Mouse (Mus musculus) liver, embryonic 13.5 days (tissue): ENCODE data around the gene Cic. TPM values are rescaled to one million over a fixed set of nuclear protein-coding genes. Genes with fewer than 3 reads are reported as not detected.

Source experiments
- ATAC-seq: fragments of 200-750 bp; cut with Nextera tagmentation; 2 replicates; pipeline ENCODE4 v1.8.0; 2017; ENCODE audit warnings: low read depth, mild to moderate bottlenecking, moderate number of reproducible peaks, moderate library complexity
- DNase-seq: peaks from one replicate; pipeline ENCODE4 v3.0.0; 2022
- H3K27ac ChIP-seq: fragments of 300-500 bp; sonication (generic); 2 replicates; pipeline ENCODE4 v1.5.1; 2015; ENCODE audit warnings: moderate library complexity, mild to moderate bottlenecking, inconsistent platforms
- H3K27me3 ChIP-seq: fragments of 300-500 bp; sonication (generic); 2 replicates; pipeline ENCODE4 v1.6.1; 2015; ENCODE audit warnings: mild to moderate bottlenecking, inconsistent platforms
- H3K36me3 ChIP-seq: fragments of 300-500 bp; sonication (generic); 2 replicates; pipeline ENCODE4 v1.6.1; 2015; ENCODE audit warnings: mild to moderate bottlenecking, inconsistent platforms
- H3K4me1 ChIP-seq: fragments of 300-500 bp; sonication (generic); replicated peaks from 2 replicates; pipeline ENCODE4 v1.6.1; 2015; ENCODE audit warnings: inconsistent platforms
- H3K4me2 ChIP-seq: fragments of 300-500 bp; sonication (generic); 2 replicates; pipeline ENCODE4 v1.6.1; 2015; ENCODE audit warnings: inconsistent platforms, mild to moderate bottlenecking, moderate library complexity
- H3K4me3 ChIP-seq: fragments of 300-500 bp; sonication (generic); replicated peaks from 2 replicates; pipeline ENCODE4 v1.5.1; 2015; ENCODE audit warnings: mild to moderate bottlenecking, inconsistent platforms
- H3K9ac ChIP-seq: fragments of 300-500 bp; sonication (generic); 2 replicates; pipeline ENCODE4 v1.6.1; 2015; ENCODE audit warnings: mild to moderate bottlenecking, inconsistent platforms
- H3K9me3 ChIP-seq: fragments of 300-500 bp; sonication (generic); replicated peaks from 2 replicates; pipeline ENCODE4 v1.6.1; 2016; ENCODE audit warnings: inconsistent platforms
- WGBS: fragments of 180-500 bp; shearing (Covaris S2); methylation state at CpG from one replicate; pipeline ENCODE4 v1.1.7; 2015; ENCODE audit not compliant: insufficient replicate concordance; 5-methylcytosine and 5-hydroxymethylcytosine counted together
- polyA plus RNA-seq: library from polyadenylated mRNA; unstranded; fragments of >200 nt; fragmentation: Nextera tagmentation; extraction: Ambion mirVana; gene quantifications from 2 replicates; pipeline ENCODE4 v1.2.1, GENCODE M21; 2015

Cic gene
- polyA plus RNA-seq, 1 experiment from 2014 or later = 10.4 TPM

- H3K4me2 ChIP-seq = peak overlapping the region; percentile 61
- WGBS = 86% methylated on average over 38 of the region's 38 CpGs
- no peaks in the 10 kb centered on the region for H3K9me3 ChIP-seq
- H3K4me3 ChIP-seq = no peak overlapping the region; the same call in 1 of the 2 replicates
- peak overlapping the region; percentile 83 for H3K9ac ChIP-seq
- peaks cover 90% of the 10 kb centered on the region for H3K4me1 ChIP-seq
- peaks cover 33% of the 10 kb centered on the region for H3K36me3 ChIP-seq
- H3K27ac ChIP-seq = peak overlapping the region; percentile 96
- ATAC-seq (no peak), DNase-seq (no peak)
- H3K27me3 ChIP-seq = no peaks in the 10 kb centered on the region
These were observed 5.1 kb downstream of the Cic start for GRCm38 (mm10) chr7:25272445-25273258.

- H3K36me3 ChIP-seq = peaks cover 33% of the 10 kb centered on the region
- H3K4me3 ChIP-seq = peak overlapping the region; percentile 27
- no peaks in the 10 kb centered on the region for H3K9me3 ChIP-seq
- WGBS = 68% methylated on average over 22 of the region's 22 CpGs
- H3K4me2 ChIP-seq = peak overlapping the region; percentile 61
- peak; percentile 61 for DNase-seq
- H3K27me3 ChIP-seq = no peaks in the 10 kb centered on the region
- H3K9ac ChIP-seq = peak overlapping the region; percentile 83
- ATAC-seq = peak; percentile 81
- peak overlapping the region; percentile 96 for H3K27ac ChIP-seq
- peaks cover 98% of the 10 kb centered on the region for H3K4me1 ChIP-seq
These were observed 6.0 kb downstream of the Cic start for GRCm38 (mm10) chr7:25273259-25274241.

GRCm38 (mm10) chr7:25274571-25274970, 7.1 kb downstream of the Cic start:
- no peaks in the 10 kb centered on the region for H3K9me3 ChIP-seq
- H3K9ac ChIP-seq = peak overlapping the region; percentile 83
- H3K4me3 ChIP-seq = peak overlapping the region; percentile 23
- ATAC-seq = 0 out of 2 replicates have a peak, but pooled peaks have one; percentile 13
- DNase-seq = no peak
- H3K4me2 ChIP-seq = peak overlapping the region; percentile 61
- no peaks in the 10 kb centered on the region for H3K27me3 ChIP-seq
- H3K36me3 ChIP-seq = peaks cover 33% of the 10 kb centered on the region
- WGBS = 33% methylated on average over 5 of the region's 5 CpGs
- peak overlapping the region; percentile 96 for H3K27ac ChIP-seq
- H3K4me1 ChIP-seq = peaks cover 97% of the 10 kb centered on the region

- no peak for ATAC-seq
- Histone ChIP-seq H3K9me3 (no peaks in the 10 kb centered on the region), H3K36me3 (peaks cover 33% of the 10 kb centered on the region), H3K9ac (peak overlapping the region; percentile 83), H3K4me1 (peaks cover 97% of the 10 kb centered on the region), H3K27ac (peak overlapping the region; percentile 96), H3K4me2 (peak overlapping the region; percentile 61), H3K27me3 (no peaks in the 10 kb centered on the region), H3K4me3 (peak overlapping the region; percentile 7; the same call in 1 of the 2 replicates)
- WGBS = 88% methylated on average over 3 of the region's 3 CpGs
- DNase-seq = no peak
These were observed 7.5 kb downstream of the Cic start for GRCm38 (mm10) chr7:25274996-25275395.

- peak overlapping the region; percentile 96 for H3K27ac ChIP-seq
- peaks cover 97% of the 10 kb centered on the region for H3K4me1 ChIP-seq
- no peaks in the 10 kb centered on the region for H3K27me3 ChIP-seq
- ATAC-seq (no peak), DNase-seq (no peak)
- H3K4me3 ChIP-seq = no peak overlapping the region
- H3K9me3 ChIP-seq = no peaks in the 10 kb centered on the region
- peak overlapping the region; percentile 61 for H3K4me2 ChIP-seq
- peaks cover 30% of the 10 kb centered on the region for H3K36me3 ChIP-seq
- peak overlapping the region; percentile 83 for H3K9ac ChIP-seq
- 64% methylated on average over 9 of the region's 9 CpGs for WGBS
These were observed 8.2 kb downstream of the Cic start for GRCm38 (mm10) chr7:25275555-25276298.

- DNase-seq (no peak), ATAC-seq (no peak)
- Histone ChIP-seq H3K27me3 (no peaks in the 10 kb centered on the region), H3K9ac (peak overlapping the region; percentile 83), H3K4me1 (peaks cover 90% of the 10 kb centered on the region), H3K27ac (peak overlapping the region; percentile 96), H3K9me3 (no peaks in the 10 kb centered on the region), H3K4me3 (peak overlapping the region; percentile 87; the same call in 1 of the 2 replicates), H3K4me2 (peak overlapping the region; percentile 99), H3K36me3 (peaks cover 14% of the 10 kb centered on the region)
- WGBS = 89% methylated on average over 4 of the region's 4 CpGs
These were observed 9.9 kb downstream of the Cic start for GRCm38 (mm10) chr7:25277405-25277804.

GRCm38 (mm10) chr7:25277998-25278340, 10.5 kb downstream of the Cic start:
- peak overlapping the region; percentile 96 for H3K27ac ChIP-seq
- WGBS = 8% methylated on average over 4 of the region's 4 CpGs
- peaks cover 8% of the 10 kb centered on the region for H3K36me3 ChIP-seq
- no peak for DNase-seq
- ATAC-seq = no peak
- peak overlapping the region; percentile 87 for H3K4me3 ChIP-seq
- no peaks in the 10 kb centered on the region for H3K27me3 ChIP-seq
- H3K4me2 ChIP-seq = peak overlapping the region; percentile 99
- peaks cover 89% of the 10 kb centered on the region for H3K4me1 ChIP-seq
- peak overlapping the region; percentile 83 for H3K9ac ChIP-seq
- H3K9me3 ChIP-seq = no peaks in the 10 kb centered on the region

- peak overlapping the region; percentile 87 for H3K4me3 ChIP-seq
- under 1% methylated on average over 59 of the region's 60 CpGs for WGBS
- ATAC-seq = peak; percentile 66
These were observed 11.0 kb downstream of the Cic start for GRCm38 (mm10) chr7:25278341-25279075.

GRCm38 (mm10) chr7:25279076-25279860, 11.8 kb downstream of the Cic start:
- H3K36me3 ChIP-seq = 0 out of 2 replicates have a peak, but pooled peaks cover 3% of the 10 kb centered on the region
- peak overlapping the region; percentile 99 for H3K4me2 ChIP-seq
- peak overlapping the region; percentile 87 for H3K4me3 ChIP-seq
- peak overlapping the region; percentile 83 for H3K9ac ChIP-seq
- peak overlapping the region; percentile 96 for H3K27ac ChIP-seq
- peaks cover 89% of the 10 kb centered on the region for H3K4me1 ChIP-seq
- ATAC-seq = peak; percentile 52
- H3K27me3 ChIP-seq = no peaks in the 10 kb centered on the region
- peak; percentile 74 for DNase-seq
- H3K9me3 ChIP-seq = no peaks in the 10 kb centered on the region
- WGBS = 2% methylated on average over 47 of the region's 49 CpGs

More at GRCm38 (mm10) chr7:25278341-25279075, 11.0 kb downstream of the Cic start:
- no peaks in the 10 kb centered on the region for H3K9me3 ChIP-seq
- H3K27ac ChIP-seq = peak overlapping the region; percentile 96
- H3K36me3 ChIP-seq = 0 out of 2 replicates have a peak, but pooled peaks cover 3% of the 10 kb centered on the region
- H3K4me1 ChIP-seq = peaks cover 89% of the 10 kb centered on the region
- peak; percentile 87 for DNase-seq
- H3K27me3 ChIP-seq = no peaks in the 10 kb centered on the region
- H3K9ac ChIP-seq = peak overlapping the region; percentile 83
- H3K4me2 ChIP-seq = peak overlapping the region; percentile 99
